Mouse (Mus musculus): ENCODE results near the gene Sptan1. TPM values are rescaled to one million over a fixed set of nuclear protein-coding genes. Genes with fewer than 3 reads are reported as not detected.

Sptan1 gene
- total and polyA plus RNA-seq, 2 experiments: 71.3 to 89.0 TPM

GRCm38 (mm10) chr2:30063235-30063634 is 97.9 kb downstream of the Sptan1 start:
- DNase-seq (ENCODE audit: extremely low read depth, low read depth, low spot score): peak; percentile 53
- peak overlapping the region; percentile 71 for H3K4me3 ChIP-seq (ENCODE audit: insufficient read depth, low read depth, low read length)
- H3K36me3 ChIP-seq (ENCODE audit: control insufficient read depth, insufficient read depth, low read length): peaks cover under 1% of the 10 kb centered on the region; the same call in 1 of the 2 replicates
- peaks cover 8% of the 10 kb centered on the region for H3K79me2 ChIP-seq (ENCODE audit: control insufficient read depth, insufficient read depth, low read length)
- WGBS: 12% methylated on average over 8 of the region's 8 CpGs
- H3K27me3 ChIP-seq (ENCODE audit: control insufficient read depth, insufficient read depth, low read length): no peaks in the 10 kb centered on the region
- no peak for TF ChIP-seq POLR2A (IDR thresholded peaks at IDR 0.05; ENCODE audit: extremely low read depth, insufficient read depth, low read length)
- no peak for TF ChIP-seq CTCF (IDR thresholded peaks at IDR 0.05; ENCODE audit: low read depth, low read length)
- H3K27ac ChIP-seq (replicated peaks; ENCODE audit: insufficient read depth, low read depth, low read length): peak overlapping the region; percentile 83
- H3K9ac ChIP-seq (ENCODE audit: low read depth, low read length): peak overlapping the region; percentile 72
- peaks cover 22% of the 10 kb centered on the region for H3K4me1 ChIP-seq (ENCODE audit: control insufficient read depth, insufficient read depth, low read length)

DNA sequence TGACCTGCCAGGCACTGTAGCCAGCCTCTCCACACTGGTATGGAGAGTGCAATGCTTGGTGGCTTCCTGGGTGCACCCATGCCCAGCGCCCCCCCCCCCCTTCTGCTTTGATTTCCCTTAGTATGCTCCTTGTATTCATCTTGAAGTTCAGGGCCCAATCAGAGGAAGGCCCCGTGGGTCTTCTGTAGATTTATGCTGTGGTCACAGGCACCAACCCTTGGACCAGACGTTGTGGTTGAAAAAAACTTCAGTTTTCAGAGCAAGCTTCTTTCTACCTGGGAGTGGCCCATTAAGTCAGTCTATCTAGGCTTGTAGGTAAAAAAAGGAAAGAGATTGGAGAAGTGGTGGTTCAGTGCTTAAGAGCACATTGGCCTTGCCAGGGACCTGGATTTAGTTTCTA is 98.4 kb downstream of the Sptan1 start:
- 55% methylated on average over 3 of the region's 3 CpGs for WGBS
- H3K4me3 ChIP-seq (ENCODE audit: insufficient read depth, low read depth, low read length): no peak overlapping the region
- H3K36me3 ChIP-seq (ENCODE audit: control insufficient read depth, insufficient read depth, low read length): peaks cover 3% of the 10 kb centered on the region; the same call in 1 of the 2 replicates
- no peak overlapping the region for H3K9ac ChIP-seq (ENCODE audit: low read depth, low read length)
- H3K4me1 ChIP-seq (ENCODE audit: control insufficient read depth, insufficient read depth, low read length): peaks cover 22% of the 10 kb centered on the region
- H3K27me3 ChIP-seq (ENCODE audit: control insufficient read depth, insufficient read depth, low read length): no peaks in the 10 kb centered on the region
- TF ChIP-seq CTCF (IDR thresholded peaks at IDR 0.05; ENCODE audit: low read depth, low read length): no peak
- no peak for TF ChIP-seq POLR2A (IDR thresholded peaks at IDR 0.05; ENCODE audit: extremely low read depth, insufficient read depth, low read length)
- 0 out of 2 replicates have a peak overlapping the region, but pooled peaks have one; percentile 83 for H3K27ac ChIP-seq (replicated peaks; ENCODE audit: insufficient read depth, low read depth, low read length)
- peaks cover 8% of the 10 kb centered on the region for H3K79me2 ChIP-seq (ENCODE audit: control insufficient read depth, insufficient read depth, low read length)
- DNase-seq (ENCODE audit: extremely low read depth, low read depth, low spot score): no peak

DNA sequence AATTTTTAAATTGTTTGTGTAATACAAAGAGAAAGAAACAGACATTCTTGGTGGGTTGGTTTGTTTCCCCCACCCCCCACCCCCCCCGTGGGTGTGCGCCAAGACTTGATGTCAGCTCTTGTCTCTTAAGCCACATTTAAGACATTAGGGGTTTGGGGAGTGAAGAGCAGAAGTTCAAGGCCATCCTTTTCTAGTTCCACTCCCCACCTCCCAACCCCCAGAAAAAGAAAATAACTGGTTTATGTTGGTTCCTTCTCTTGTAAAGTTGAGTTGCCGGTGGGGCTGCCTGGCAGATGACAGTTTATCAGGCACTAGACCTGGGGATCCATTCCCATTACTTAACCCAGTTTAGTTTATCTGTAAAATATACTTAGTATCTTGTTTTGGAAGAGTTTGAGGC is 98.9 kb downstream of the Sptan1 start:
- no peak for DNase-seq (ENCODE audit: extremely low read depth, low read depth, low spot score)
- 72% methylated on average over 3 of the region's 3 CpGs for WGBS
- H3K27me3 ChIP-seq (ENCODE audit: control insufficient read depth, insufficient read depth, low read length): no peaks in the 10 kb centered on the region
- peaks cover 22% of the 10 kb centered on the region for H3K4me1 ChIP-seq (ENCODE audit: control insufficient read depth, insufficient read depth, low read length)
- no peak overlapping the region for H3K9ac ChIP-seq (ENCODE audit: low read depth, low read length)
- peaks cover 5% of the 10 kb centered on the region; the same call in 1 of the 2 replicates for H3K36me3 ChIP-seq (ENCODE audit: control insufficient read depth, insufficient read depth, low read length)
- TF ChIP-seq POLR2A (IDR thresholded peaks at IDR 0.05; ENCODE audit: extremely low read depth, insufficient read depth, low read length) (no peak), CTCF (IDR thresholded peaks at IDR 0.05; ENCODE audit: low read depth, low read length) (no peak)
- H3K4me3 ChIP-seq (ENCODE audit: insufficient read depth, low read depth, low read length): no peak overlapping the region
- no peak overlapping the region for H3K27ac ChIP-seq (replicated peaks; ENCODE audit: insufficient read depth, low read depth, low read length)
- peaks cover 8% of the 10 kb centered on the region for H3K79me2 ChIP-seq (ENCODE audit: control insufficient read depth, insufficient read depth, low read length)

DNA sequence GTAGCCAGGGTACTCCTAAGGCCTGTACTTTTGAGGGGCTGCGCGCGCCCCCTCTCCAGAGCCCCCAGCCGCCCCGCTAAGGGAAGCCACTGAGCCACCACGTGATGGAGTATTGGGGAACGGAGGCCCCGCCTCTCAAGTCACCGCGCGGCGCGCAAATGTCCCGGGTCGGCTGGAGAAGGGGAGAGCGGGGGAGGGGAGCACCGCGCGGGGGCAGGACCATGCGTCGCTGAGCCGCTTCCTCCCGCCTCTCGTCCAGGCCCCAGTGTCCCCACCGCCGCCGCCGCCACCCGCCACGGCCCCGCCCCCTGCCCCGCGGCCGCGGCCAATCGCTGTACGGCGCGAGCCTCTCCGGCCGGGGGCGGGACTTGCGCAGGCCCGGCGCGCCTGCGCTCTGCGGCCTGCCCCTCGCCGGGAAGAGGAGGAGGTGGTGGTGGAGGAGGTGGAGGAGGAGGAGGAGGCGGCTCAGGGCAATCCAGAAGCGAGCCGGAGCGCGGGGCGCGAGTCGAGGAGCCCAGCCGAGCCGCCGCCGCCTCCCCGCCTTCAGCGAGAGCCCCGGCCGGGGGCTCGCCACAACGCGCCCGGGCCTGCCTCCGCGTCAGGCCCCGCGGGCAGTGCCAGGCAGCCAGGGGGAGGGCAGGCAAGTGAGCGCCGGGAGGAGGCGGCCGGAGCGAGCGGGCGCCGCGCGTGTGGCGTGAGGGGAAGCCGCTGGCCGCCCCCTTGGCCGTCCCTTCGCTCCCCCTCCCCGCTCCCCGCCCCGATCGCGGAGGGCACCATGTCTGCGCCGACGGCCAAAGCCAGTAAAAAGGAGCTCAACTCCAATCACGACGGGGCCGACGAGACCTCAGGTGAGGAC is 100.9 kb downstream of the Sptan1 start:
- 2% methylated on average over 64 of the region's 101 CpGs for WGBS
- peak overlapping the region; percentile 99 for H3K4me3 ChIP-seq (ENCODE audit: insufficient read depth, low read depth, low read length)
- no peaks in the 10 kb centered on the region for H3K27me3 ChIP-seq (ENCODE audit: control insufficient read depth, insufficient read depth, low read length)
- peaks cover 15% of the 10 kb centered on the region for H3K4me1 ChIP-seq (ENCODE audit: control insufficient read depth, insufficient read depth, low read length)
- H3K27ac ChIP-seq (replicated peaks; ENCODE audit: insufficient read depth, low read depth, low read length): peak overlapping the region; percentile 91
- H3K36me3 ChIP-seq (ENCODE audit: control insufficient read depth, insufficient read depth, low read length): peaks cover 19% of the 10 kb centered on the region
- peak overlapping the region; percentile 98 for H3K9ac ChIP-seq (ENCODE audit: low read depth, low read length)
- TF ChIP-seq CTCF (IDR thresholded peaks at IDR 0.05; ENCODE audit: low read depth, low read length) (no peak), POLR2A (IDR thresholded peaks at IDR 0.05; ENCODE audit: extremely low read depth, insufficient read depth, low read length) (peak; percentile 80)
- peaks cover 8% of the 10 kb centered on the region for H3K79me2 ChIP-seq (ENCODE audit: control insufficient read depth, insufficient read depth, low read length)
- DNase-seq (ENCODE audit: extremely low read depth, low read depth, low spot score): peak; percentile 75

- H3K4me1 ChIP-seq (ENCODE audit: control insufficient read depth, insufficient read depth, low read length): peaks cover 15% of the 10 kb centered on the region
- no peak overlapping the region for H3K27ac ChIP-seq (replicated peaks; ENCODE audit: insufficient read depth, low read depth, low read length)
- under 1% methylated on average over 63 of the region's 69 CpGs for WGBS
- peaks cover 21% of the 10 kb centered on the region for H3K36me3 ChIP-seq (ENCODE audit: control insufficient read depth, insufficient read depth, low read length)
- DNase-seq (ENCODE audit: extremely low read depth, low read depth, low spot score): no peak
- H3K27me3 ChIP-seq (ENCODE audit: control insufficient read depth, insufficient read depth, low read length): no peaks in the 10 kb centered on the region
- peak overlapping the region; percentile 98 for H3K9ac ChIP-seq (ENCODE audit: low read depth, low read length)
- H3K4me3 ChIP-seq (ENCODE audit: insufficient read depth, low read depth, low read length): peak overlapping the region; percentile 99
- H3K79me2 ChIP-seq (ENCODE audit: control insufficient read depth, insufficient read depth, low read length): peaks cover 8% of the 10 kb centered on the region
- TF ChIP-seq POLR2A (IDR thresholded peaks at IDR 0.05; ENCODE audit: extremely low read depth, insufficient read depth, low read length) (no peak), CTCF (IDR thresholded peaks at IDR 0.05; ENCODE audit: low read depth, low read length) (no peak)
Measured at GRCm38 (mm10) chr2:30067031-30067888, 101.9 kb downstream of the Sptan1 start.
